Mouse (Mus musculus): Measurements from ENCODE around the gene Atf5. TPM values are rescaled to one million over a fixed set of nuclear protein-coding genes. Genes with fewer than 3 reads are reported as not detected.

Atf5 gene
- polyA plus RNA-seq, 1 experiment from 2014 or later: 5.4 TPM

DNA sequence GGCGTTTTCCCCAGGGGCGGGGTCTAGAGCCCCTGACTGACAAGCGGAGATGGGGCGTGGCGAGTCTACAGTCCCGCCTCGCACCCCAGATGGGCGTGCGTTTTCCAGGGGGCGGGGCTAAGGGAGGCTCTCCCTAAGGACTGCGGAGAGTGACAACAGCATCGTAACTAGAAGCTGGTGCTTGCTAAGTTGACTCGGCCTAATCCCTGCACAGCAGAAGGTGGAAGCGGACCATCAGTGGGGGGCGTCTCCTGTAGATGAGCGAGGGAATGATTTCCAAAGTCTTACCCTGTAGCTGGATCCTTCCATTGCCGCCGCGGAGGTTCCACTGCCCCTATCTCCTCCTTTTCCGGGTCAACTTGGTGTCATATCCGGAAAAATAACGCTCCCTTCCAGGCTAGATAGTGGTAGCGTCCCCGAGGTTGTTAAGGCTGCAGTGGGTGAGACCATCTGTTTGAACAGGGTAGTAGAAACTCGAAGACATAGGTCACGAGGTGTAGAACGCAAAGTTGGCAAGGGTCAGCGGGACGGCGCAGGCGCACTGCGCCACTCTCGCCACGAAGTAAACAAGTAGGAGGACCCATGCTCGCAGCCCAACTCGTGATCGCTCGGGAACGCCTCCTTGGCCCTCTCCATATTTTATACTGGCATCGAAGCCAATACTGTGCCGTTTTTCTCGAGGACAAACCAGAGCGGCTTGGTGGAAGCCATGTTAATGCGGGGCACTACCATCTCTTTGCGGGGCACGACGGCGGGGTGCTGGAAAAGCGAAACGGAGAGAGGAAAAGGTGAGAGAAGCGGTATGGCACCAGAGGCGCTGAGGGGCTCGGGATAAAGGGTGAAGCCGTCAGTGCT is 32.3 kb upstream of the Atf5 start, which contains the start of the genes Akt1s1 and Tbc1d17:
Gene Akt1s1 (plus strand): TSS at position 431 of the 855 bp plus-strand sequence.
Gene Tbc1d17 (minus strand): TSS at position 519 of the 855 bp plus-strand sequence.
- Histone ChIP-seq H3K9me3 (no peaks in the 10 kb centered on the region), H3K27me3 (no peaks in the 10 kb centered on the region), H3K36me3 (peaks cover 48% of the 10 kb centered on the region), H3K27ac (peak within 1 kb of the TSS; percentile 97), H3K4me1 (replicated peaks) (peaks cover 43% of the 10 kb centered on the region), H3K4me3 (replicated peaks) (peak within 1 kb of the TSS; percentile 75), H3K4me2 (replicated peaks) (peak within 1 kb of the TSS; percentile 89), H3K9ac (replicated peaks) (peak within 1 kb of the TSS; percentile 86)
- peak; percentile 84 for ATAC-seq
- under 1% methylated on average over 54 of the region's 54 CpGs for WGBS

DNA sequence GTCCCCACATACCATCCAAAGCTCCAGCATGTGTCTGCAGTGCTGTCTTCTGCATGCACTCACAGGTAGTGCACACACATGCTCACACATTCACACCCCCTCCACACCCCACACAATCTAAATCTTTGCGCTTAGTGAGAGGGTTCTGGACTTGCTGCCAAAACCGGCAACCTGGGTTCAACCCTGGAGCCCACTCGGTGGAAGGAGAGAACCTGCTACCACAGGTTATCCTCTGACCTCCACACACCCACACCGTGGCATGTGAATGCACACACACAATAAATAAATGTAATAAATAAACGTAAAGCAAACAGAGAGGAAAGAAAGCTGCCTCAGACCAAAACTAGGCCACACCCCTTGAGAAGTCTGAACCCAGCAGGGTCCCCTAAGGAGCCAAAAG is 31.3 kb upstream of the Atf5 start:
- 86% methylated on average over 5 of the region's 5 CpGs for WGBS
- H3K4me2 ChIP-seq (replicated peaks): peak overlapping the region; percentile 89
- no peaks in the 10 kb centered on the region for H3K27me3 ChIP-seq
- H3K4me3 ChIP-seq (replicated peaks): peak overlapping the region; percentile 75
- H3K27ac ChIP-seq: peak overlapping the region; percentile 97; the same call in 1 of the 2 replicates
- no peaks in the 10 kb centered on the region for H3K9me3 ChIP-seq
- H3K4me1 ChIP-seq (replicated peaks): peaks cover 35% of the 10 kb centered on the region
- peaks cover 52% of the 10 kb centered on the region for H3K36me3 ChIP-seq
- ATAC-seq: no peak
- peak overlapping the region; percentile 64 for H3K9ac ChIP-seq (replicated peaks)

DNA sequence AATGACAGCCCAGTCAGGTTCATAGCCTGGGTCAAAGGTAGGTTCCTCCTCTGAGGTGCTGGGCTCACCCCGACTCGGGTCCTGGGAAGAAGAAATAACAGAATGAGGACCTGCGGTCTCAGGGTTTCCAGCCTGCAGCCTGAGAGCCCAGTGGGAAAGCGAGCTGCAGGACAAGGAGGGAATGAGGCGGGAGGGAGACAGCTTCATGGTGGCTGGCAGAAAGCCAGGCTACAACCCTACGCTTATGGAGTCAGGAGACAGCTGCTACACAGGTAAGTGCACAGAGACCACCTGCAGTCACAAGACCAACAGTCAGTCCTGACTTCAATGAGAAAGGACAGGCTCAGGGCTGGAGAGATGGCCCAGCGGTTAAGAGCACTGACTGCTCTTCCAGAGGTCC is 30.3 kb upstream of the Atf5 start:
- H3K27me3 ChIP-seq: peaks cover 2% of the 10 kb centered on the region
- H3K9me3 ChIP-seq: no peaks in the 10 kb centered on the region
- no peak for ATAC-seq
- no peak overlapping the region for H3K27ac ChIP-seq
- no peak overlapping the region for H3K9ac ChIP-seq (replicated peaks)
- peaks cover 28% of the 10 kb centered on the region for H3K4me1 ChIP-seq (replicated peaks)
- no peak overlapping the region for H3K4me2 ChIP-seq (replicated peaks)
- peaks cover 53% of the 10 kb centered on the region for H3K36me3 ChIP-seq
- H3K4me3 ChIP-seq (replicated peaks): no peak overlapping the region
- 89% methylated on average over 7 of the region's 7 CpGs for WGBS

DNA sequence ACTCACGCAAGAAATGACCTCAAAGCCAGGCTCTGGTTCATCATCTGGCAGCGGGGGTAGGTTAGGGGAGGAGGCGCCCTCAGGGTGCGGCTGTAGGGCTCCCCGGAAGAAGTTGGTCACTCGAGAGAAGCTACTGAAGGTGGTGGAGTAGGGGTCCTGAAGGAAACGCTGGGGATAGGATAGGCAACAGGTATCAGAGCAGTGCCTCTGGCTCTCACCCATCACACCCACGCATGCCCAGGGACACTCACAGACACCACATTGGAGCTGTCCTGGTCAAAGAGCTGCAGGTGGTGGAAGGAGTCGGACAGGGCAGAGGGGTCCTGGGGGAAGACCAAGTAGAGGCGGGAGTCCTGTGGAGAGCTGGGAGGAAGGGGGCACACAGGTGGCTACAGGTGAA is 28.5 kb upstream of the Atf5 start:
- no peak for ATAC-seq
- peaks cover 20% of the 10 kb centered on the region for H3K27me3 ChIP-seq
- no peak overlapping the region for H3K4me3 ChIP-seq (replicated peaks)
- H3K9ac ChIP-seq (replicated peaks): no peak overlapping the region
- H3K36me3 ChIP-seq: peaks cover 67% of the 10 kb centered on the region
- peaks cover 19% of the 10 kb centered on the region for H3K4me1 ChIP-seq (replicated peaks)
- H3K9me3 ChIP-seq: no peaks in the 10 kb centered on the region
- no peak overlapping the region for H3K4me2 ChIP-seq (replicated peaks)
- 95% methylated on average over 10 of the region's 10 CpGs for WGBS
- no peak overlapping the region for H3K27ac ChIP-seq

DNA sequence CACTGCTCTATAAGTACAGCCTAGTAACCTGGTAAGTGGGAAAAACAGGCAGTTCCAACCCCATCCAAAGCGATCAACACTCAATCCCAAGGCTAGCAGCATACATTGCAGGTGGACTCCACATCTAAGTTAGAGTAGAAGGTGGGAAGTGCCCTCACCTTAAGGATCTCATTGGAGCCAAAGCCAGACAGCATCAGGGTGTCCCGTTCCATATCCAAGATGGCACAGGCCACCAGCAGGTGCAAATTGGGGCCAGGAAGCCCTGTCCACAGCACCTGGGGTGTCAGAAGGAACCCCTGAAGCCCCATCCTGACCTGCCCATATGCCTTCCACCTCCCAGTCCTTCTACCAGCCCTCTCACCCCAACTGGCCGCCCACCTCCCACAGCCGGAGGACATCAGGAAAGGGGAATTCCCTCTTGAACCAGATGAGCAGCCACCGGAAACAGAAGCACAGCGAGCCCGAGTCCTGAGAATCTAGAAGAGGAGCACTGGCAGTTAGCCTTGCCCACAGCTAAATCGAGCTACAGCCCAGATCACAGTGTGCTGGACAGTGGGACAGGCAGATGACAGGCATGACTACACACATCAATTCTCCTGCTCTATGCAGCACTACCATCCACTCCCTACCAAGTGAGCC is 25.5 kb upstream of the Atf5 start:
- 91% methylated on average over 8 of the region's 8 CpGs for WGBS
- Histone ChIP-seq H3K27ac (no peak overlapping the region), H3K4me3 (replicated peaks) (no peak overlapping the region), H3K9ac (replicated peaks) (no peak overlapping the region), H3K9me3 (no peaks in the 10 kb centered on the region), H3K4me1 (replicated peaks) (peaks cover 20% of the 10 kb centered on the region), H3K27me3 (peaks cover 40% of the 10 kb centered on the region), H3K36me3 (peaks cover 67% of the 10 kb centered on the region), H3K4me2 (replicated peaks) (no peak overlapping the region)
- ATAC-seq: no peak

DNA sequence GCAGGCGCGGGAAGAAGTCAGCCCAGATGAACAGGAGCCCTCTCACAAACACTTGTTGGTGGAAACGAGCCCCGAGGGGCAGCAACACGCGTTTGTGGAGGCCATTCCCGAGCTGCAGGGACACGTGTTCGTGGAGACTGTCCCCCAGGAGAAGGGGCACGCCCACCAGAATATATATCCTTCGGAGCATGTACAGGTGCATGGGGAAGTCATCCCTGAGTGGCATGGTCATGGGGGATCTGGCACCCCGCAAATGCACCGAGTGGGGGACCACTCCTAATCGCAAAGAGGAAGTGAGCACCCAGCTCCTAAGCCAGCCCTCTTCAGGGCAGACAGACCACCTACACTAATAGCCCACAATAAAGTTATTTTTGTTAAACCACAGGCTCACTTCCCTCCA is 24.0 kb upstream of the Atf5 start:
- peaks cover 18% of the 10 kb centered on the region for H3K4me1 ChIP-seq (replicated peaks)
- H3K27ac ChIP-seq: no peak overlapping the region
- WGBS: 60% methylated on average over 14 of the region's 14 CpGs
- H3K4me2 ChIP-seq (replicated peaks): peak overlapping the region; percentile 60; the same call in 1 of the 2 replicates
- peaks cover 40% of the 10 kb centered on the region for H3K27me3 ChIP-seq
- ATAC-seq: no peak
- H3K9ac ChIP-seq (replicated peaks): no peak overlapping the region
- H3K4me3 ChIP-seq (replicated peaks): peak overlapping the region; percentile 32
- H3K9me3 ChIP-seq: no peaks in the 10 kb centered on the region
- H3K36me3 ChIP-seq: peaks cover 52% of the 10 kb centered on the region

DNA sequence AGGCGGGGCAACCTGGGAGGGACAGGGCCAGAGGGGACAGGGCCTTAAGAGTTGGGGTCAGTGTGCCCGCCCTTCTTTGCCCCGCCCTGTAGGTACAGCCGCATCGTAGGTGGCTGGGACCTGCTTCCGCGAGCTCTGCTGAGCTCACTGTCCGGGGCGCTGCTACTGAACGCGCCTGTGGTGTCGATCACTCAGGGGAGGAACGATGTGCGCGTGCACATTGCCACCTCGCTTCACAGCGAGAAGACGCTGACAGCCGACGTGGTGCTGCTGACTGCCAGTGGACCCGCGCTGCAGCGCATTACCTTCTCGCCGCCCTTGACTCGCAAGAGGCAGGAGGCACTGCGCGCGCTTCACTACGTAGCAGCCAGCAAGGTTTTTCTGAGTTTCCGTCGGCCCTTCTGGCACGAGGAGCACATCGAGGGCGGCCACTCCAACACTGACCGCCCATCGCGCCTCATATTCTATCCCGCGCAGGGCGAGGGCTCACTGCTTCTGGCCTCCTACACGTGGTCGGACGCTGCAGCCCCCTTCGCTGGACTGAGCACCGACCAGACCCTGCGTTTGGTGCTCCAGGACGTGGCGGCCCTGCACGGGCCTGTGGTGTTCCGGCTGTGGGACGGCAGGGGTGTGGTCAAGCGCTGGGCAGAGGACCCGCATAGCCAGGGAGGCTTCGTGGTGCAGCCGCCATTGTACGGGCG is 23.2 kb upstream of the Atf5 start:
- under 1% methylated on average over 58 of the region's 58 CpGs for WGBS
- Histone ChIP-seq H3K4me1 (replicated peaks) (peaks cover 18% of the 10 kb centered on the region), H3K4me2 (replicated peaks) (peak overlapping the region; percentile 60), H3K4me3 (replicated peaks) (peak overlapping the region; percentile 32), H3K36me3 (peaks cover 44% of the 10 kb centered on the region), H3K9ac (replicated peaks) (peak overlapping the region; percentile 62), H3K27me3 (peaks cover 40% of the 10 kb centered on the region), H3K9me3 (no peaks in the 10 kb centered on the region), H3K27ac (no peak overlapping the region)
- ATAC-seq: peak; percentile 69

DNA sequence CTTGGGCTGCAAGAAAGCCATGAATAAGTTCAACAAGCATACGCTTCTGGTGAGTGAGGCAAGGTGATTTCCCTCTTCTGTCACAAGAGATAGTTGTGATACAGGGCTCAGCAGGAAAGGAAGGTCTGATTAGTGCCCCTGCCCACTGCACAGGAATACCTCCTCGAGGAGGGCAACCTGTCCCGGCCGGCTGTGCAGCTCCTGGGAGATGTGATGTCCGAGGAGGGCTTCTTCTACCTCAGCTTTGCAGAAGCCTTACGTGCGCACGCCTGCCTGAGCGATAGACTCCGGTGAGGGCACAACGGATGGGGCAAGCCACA is 22.7 kb upstream of the Atf5 start:
- peaks cover 39% of the 10 kb centered on the region for H3K36me3 ChIP-seq
- H3K4me1 ChIP-seq (replicated peaks): peaks cover 18% of the 10 kb centered on the region
- no peaks in the 10 kb centered on the region for H3K9me3 ChIP-seq
- no peak overlapping the region for H3K27ac ChIP-seq
- 29% methylated on average over 11 of the region's 11 CpGs for WGBS
- H3K9ac ChIP-seq (replicated peaks): peak overlapping the region; percentile 62
- peak overlapping the region; percentile 60 for H3K4me2 ChIP-seq (replicated peaks)
- H3K27me3 ChIP-seq: peaks cover 40% of the 10 kb centered on the region
- 0 out of 2 replicates have a peak, but pooled peaks have one; percentile 0 for ATAC-seq
- H3K4me3 ChIP-seq (replicated peaks): peak overlapping the region; percentile 32

DNA sequence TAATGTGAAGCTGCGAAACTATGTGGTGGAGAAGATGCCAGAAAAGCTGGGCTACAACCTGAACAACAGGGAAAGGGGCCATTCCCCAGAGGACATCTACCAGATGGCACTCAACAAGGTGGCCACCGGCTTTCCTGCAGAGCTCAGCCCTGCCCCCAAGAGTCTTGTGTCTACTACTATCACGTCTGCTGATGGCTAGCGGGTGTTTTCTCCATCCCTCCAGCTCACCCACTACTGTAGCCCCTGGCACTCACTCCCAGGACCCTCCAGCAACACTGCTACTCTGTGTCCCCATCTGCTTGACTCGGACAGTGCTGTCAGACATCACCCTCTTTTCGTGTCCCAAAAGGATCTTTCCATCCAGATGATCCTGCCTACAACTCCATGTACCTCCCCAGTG is 21.6 kb upstream of the Atf5 start:
- H3K4me1 ChIP-seq (replicated peaks): peaks cover 18% of the 10 kb centered on the region
- peaks cover 40% of the 10 kb centered on the region for H3K27me3 ChIP-seq
- no peaks in the 10 kb centered on the region for H3K9me3 ChIP-seq
- ATAC-seq: no peak
- no peak overlapping the region for H3K9ac ChIP-seq (replicated peaks)
- H3K27ac ChIP-seq: no peak overlapping the region
- peaks cover 28% of the 10 kb centered on the region for H3K36me3 ChIP-seq
- H3K4me2 ChIP-seq (replicated peaks): no peak overlapping the region
- WGBS: 81% methylated on average over 6 of the region's 6 CpGs
- no peak overlapping the region for H3K4me3 ChIP-seq (replicated peaks)

DNA sequence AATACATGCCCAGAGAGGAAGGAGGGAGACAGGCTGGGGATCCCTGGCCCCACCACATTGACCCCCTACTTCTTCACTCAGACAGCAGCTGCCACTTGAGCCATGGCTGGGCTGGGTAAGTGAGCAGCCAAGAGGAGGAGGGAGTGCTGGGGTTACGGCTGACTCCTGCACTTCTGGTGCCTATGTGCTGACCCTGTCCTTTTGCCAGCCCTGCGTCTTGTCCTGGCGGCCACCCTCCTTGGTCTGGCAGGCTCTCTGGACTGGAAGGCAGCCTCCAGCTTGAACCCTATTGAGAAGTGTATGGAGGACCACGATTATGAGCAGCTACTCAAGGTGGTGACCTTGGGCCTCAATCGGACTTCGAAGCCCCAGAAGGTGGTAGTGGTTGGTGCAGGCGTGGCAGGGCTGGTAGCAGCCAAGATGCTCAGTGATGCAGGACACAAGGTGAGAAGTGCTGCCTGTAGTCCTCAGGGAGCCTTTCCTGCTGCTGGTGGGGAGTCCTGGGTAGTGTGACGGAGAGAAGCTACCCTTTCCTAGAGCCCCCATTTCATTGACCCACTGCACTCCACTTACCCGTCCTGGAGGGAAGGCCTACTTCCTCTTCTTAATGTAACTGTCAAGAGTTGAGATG is 20.1 kb upstream of the Atf5 start:
- Histone ChIP-seq H3K4me2 (replicated peaks) (no peak overlapping the region), H3K4me1 (replicated peaks) (peaks cover 18% of the 10 kb centered on the region), H3K4me3 (replicated peaks) (no peak overlapping the region), H3K9ac (replicated peaks) (no peak overlapping the region), H3K36me3 (peaks cover 21% of the 10 kb centered on the region), H3K27me3 (peaks cover 35% of the 10 kb centered on the region), H3K27ac (no peak overlapping the region), H3K9me3 (no peaks in the 10 kb centered on the region)
- 88% methylated on average over 9 of the region's 9 CpGs for WGBS
- ATAC-seq: no peak

DNA sequence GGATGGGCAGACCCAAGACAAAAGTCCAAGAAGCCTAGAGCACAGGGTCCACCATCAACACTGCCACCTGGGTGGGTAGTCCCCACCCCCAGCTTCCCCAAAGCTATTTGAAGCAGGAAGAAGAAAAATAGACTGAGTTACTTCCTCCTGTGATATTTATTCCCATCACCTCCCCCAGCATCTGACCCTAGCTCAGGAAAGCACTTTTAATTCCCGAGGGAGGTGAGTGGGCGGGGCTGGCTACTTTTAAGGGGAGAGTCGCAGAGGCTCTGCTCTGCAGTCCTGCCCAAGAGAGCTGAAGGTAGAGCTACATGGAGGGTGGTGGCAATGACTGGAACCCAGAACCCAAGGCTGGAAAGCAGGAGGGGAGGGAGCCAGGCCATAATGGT is 19.6 kb upstream of the Atf5 start:
- H3K4me1 ChIP-seq (replicated peaks): peaks cover 18% of the 10 kb centered on the region
- peaks cover 21% of the 10 kb centered on the region for H3K36me3 ChIP-seq
- H3K27me3 ChIP-seq: peaks cover 30% of the 10 kb centered on the region

More for the DNA sequence above, 19.6 kb upstream of the Atf5 start:
- 58% methylated on average over 3 of the region's 3 CpGs for WGBS
- Histone ChIP-seq H3K4me3 (replicated peaks) (no peak overlapping the region), H3K27ac (no peak overlapping the region), H3K9me3 (no peaks in the 10 kb centered on the region), H3K4me2 (replicated peaks) (no peak overlapping the region), H3K9ac (replicated peaks) (no peak overlapping the region)
- ATAC-seq: no peak
